Mouse (Mus musculus): ENCODE measurements around the gene Lactb.

The Lactb gene

DNA sequence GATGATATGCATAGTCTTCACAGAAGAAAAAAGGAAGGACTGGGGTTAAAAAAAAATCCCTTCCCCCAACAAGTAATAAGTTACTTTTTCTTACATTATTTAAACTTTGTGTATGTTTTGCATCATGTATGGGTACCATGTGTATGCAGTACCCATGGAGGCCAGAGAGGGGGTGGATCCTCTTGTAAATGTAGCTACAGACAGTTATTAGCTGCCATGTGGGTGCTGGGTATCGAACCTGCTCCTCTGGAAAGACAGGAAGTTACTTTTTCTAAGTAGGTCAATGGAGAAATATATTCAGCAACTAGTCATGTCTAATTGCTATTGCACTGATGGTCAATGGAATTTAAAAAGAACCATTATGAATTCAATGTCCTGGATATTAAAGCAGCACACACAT lies 3.2 kb upstream of the Lactb start:
- no peak for DNase-seq

DNA sequence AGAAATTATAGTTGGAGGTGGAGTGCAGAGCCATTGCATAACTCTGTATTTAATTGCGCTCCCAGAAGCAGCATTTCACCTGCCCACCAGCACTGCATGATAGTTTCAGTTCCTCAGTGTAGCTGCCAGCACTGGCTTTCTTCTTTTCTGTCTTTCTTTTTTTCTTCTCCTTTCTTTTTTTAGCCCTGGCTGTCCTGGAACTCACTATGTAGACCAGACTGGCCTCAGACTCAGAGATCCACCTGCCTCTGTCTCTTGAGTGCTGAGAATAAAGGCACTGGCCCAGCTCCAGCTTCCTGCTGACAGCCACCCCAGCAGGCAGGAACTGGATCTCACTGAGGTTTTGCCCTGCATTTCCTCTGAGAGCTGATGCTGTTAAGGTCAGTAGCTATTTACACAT lies 2.7 kb upstream of the Lactb start:
- DNase-seq, result no peak

DNA sequence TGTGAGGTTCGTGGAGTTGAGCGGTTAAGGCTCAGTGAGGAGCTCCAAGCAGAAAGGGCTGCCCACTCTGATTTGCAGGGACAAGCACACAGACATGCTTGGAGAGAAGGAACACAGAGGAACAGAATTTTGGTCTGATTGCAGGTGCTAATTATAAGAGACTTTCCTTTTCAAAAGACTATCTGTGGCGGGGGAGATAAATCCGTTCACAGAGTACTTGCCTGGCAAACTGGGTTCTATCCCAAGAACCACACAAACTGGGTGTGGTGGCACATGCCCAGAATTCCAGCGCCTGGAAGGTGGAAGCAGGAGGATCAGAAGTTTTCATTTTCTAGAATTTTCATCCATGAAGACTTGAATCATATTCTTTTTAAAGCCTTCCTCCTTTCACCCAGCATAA lies 1.8 kb upstream of the Lactb start:
- DNase-seq, result no peak

DNA sequence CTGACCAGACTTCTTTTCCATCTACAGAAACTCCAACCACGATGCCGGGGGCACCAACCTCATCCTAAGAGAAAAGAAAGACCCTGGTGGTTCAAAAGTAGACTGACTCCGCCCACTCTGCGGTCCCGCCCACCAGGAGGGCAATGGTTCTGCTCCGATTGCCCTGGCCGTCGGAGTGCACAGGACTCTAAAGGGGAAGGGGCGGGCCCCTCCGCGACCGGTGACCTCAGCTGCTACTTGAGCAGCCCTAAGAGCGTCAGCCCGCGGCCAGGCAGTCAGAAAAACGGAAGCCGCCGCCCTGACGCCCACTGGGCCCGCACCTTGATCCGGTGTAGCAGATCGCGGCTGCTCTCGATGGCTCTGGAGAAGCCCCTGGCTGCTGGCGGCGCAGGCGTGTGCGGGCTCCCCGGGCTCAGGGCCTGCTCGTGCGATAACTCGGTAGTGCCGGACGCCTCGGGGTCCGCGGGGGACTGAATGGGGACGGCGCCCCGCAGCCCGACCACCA lies 511 bp downstream of the Lactb start:
- DNase-seq, result peak; percentile 90 to 93

DNA sequence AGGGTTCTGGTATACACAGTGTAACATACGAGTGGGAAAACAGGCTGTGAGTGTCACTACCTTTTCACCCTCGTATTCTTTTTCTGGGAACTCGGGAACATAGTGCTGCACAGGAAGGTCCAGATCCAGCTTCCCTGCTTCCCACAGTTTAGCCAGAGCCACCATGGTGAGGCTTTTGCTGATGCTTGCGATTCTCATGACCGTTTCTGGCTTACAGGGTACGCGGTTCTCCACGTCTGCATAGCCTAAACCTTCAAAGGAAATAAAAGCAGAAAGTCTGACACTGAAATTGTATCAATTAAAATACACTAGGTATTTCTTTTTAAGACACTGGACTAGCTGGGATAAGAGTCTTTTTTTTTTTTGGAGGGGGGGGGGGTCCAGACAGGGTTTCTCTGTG lies 4.2 kb downstream of the Lactb start:
- no peak for DNase-seq

DNA sequence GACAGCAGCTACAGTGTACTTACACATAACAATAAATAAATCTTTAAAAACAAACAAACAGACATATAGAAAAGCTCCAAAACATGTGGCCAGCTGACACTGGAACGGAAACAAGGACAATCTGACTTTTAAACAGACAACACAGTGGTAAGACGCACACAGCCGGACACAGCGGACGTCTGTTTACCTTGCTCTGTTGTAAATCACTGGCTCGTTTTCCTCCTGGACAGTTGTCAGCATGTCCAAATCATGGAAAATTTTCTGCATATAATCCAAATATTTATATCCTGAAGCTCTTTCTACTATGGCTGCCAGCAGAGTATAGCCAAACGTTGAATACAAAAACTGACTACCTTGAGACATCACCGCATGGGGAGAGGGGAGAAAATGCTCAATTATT lies 7.8 kb downstream of the Lactb start:
- DNase-seq, result peak; percentile 26 to 54

DNA sequence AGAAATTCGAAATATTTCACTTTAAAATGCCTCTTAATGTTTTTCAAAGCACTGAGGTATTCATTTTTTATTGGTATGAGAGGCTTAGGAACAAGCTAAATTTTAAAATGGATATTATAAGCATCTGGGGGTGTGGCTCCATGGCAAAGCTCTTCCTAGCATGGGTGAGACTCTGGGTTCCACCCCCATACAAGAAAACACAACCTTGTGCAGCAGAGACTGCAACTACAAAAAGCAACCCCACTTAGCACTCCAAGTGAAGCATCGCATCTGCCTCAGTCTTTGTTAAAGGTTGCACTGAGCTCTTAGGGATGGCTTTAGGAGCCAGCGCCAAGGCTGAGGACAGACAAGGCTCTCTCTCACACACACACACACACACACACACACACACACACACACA lies 13.8 kb downstream of the Lactb start:
- no peak for DNase-seq

DNA sequence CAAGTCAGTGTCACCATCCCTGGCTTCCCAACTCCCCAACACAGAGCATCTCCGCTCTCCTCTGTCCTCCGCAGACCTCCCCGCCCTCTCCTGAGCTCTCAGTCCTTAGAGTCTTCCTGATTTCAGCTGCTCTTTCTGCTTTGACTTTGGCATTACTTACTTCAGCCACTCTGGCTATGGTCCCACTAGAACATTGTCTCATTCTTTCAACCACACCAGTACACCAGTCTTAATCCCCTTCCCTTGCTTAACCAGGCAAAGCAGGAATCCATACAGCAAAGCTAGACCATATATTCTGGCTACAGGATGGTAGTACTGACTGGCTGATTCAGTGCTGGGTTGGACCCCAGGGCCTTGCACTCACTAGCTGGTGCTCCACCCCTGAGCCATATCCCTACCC lies 17.8 kb downstream of the Lactb start:
- DNase-seq, result no peak

DNA sequence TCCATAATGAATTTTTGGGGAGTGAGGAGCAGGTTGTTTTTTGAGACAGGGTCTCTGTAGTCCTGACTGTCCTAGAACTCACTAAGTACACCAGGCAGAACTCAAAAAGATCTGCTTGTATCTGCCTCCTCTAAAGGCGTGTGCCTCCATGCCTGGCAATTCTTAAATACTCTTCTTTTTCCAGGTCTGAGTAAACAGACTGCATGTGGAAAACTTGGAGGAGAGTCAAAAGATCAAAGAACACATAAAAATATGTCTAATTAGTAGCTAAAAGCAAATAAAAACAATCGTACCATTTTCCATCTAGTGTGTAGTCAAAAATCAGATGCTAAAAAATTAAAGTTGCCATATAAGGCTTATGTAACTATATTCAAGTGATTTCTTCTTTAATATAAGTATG lies 22.4 kb downstream of the Lactb start:
- DNase-seq, result no peak

DNA sequence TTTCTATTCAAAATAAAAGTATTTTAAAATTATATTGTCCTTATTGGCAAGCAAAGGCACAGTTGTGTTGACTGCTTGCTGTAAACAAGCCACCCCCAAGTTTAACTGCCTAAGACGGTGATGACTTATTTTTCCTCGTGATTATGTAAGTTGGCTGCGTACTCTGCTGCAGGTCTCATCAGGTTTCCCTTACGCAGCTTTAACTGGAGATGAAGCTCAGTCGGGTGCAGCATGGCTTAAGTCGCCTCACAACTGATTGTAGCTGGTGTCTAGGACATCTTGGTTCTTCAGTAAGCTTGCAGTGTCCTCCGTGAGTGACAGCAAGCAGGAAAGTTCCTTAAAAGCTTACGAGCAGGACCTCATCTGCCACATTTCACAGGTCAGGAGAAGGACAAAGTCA lies 23.0 kb downstream of the Lactb start:
- DNase-seq, result no peak

DNA sequence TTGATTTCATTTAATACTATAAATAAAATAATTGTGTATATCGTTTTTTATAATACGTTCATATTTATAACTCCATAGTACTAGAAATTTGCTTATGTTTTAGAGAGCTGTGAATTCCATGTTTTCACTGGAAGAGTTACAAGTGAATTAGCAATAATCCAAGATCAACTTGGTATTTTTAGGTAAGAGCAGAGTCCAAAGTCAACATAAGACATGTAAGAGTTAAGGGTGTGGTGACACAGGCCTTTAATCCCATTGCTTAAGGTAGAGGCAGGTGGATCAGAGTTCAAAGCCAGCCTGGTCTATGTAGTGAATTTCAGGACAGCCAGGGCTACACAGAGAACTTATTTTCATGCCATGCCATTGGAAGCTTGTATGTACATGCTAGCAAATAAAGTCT lies 26.7 kb downstream of the Lactb start:
- no peak for DNase-seq

DNA sequence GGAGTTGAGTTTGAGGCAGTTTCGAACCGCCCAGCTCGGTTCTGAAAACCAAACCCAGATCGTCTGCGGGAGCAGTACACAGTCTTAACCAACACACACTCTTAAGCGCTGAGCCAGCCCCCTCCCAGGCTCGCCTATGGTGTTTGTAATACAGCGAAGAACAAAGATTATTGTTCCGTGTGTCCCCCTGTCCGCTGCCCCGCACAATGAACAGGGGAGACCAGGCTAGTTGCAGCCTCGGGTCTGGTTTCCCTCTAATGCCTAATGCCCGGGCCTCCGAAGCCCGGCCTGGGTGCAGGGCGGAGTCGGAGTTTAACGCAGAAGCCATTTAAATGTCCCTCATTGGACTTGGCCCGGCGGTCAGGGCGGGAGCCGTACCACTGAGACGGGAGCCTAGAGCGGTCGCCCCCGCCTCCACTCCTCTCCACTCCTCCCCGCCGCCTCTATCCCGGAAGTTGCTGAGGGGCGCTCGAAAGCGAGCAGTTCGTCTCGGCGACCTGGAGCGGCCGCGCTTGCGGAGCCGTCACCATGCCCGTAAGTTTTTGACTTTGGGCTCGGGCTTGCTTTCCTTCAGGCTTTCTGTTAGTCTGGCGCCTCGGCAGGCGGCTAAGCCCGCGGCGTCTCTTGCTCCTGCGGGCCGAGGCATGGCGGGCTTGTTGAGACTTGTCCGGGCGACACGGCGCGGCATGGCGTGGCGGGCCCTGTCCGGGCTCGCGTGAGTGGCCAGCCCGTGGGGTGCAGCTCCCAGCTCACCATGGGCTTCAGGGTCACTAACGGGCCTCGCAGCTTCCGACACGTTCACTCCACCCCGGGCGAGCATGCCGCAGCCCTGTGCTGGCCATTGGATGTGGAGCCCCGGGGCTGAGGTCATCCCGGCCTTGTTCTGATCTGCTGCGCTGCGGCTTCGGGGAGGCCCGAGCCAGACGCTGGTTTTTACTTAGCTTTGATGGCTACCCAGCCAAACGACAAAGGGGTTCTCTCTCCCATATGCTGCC lies 29.3 kb downstream of the Lactb start, which contains the start of gene Rps27l:
TSS of gene Rps27l (plus strand) at position 440 of the 995 bp plus-strand sequence.
- peak; percentile 96 to 97 for DNase-seq

DNA sequence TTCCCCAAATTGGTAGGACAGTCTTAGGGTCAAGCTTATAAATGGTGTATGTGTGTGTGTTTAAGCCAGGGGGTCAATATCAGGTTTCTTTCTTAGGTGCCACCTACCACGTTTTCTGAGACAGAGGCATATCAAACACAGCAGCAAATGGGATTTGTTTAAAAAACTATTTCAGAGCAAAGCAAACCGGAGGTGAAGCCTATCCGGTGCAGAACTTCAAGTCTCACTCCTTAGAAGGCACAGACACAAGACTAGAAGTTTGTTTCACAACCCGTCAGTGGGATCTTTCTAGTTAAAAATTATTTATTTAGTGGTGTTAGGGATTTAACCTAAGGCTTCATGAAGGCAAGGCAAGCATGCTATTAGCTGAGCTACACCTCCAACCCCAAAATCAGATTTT lies 30.1 kb downstream of the Lactb start:
- no peak for DNase-seq

DNA sequence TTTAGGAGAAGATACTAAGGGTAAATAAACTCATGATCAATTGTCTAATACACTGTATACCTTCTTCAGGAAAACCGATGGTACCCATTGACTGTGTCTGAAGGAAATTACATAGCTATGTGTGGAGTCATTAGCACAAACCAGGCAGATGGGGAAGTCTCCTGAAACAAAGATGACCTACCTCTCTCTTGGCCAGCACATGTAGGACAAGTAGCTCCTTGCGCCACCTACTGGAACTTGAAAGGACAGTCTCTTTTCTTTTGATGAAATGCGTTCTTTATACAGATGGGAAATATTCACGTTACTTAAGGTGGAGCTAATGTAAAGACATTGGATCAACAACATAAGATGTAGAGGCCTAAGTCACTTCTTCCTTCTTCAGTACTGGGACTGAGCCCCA lies 36.4 kb downstream of the Lactb start:
- peak in 1 of 2 experiments; percentile 49 for DNase-seq

DNA sequence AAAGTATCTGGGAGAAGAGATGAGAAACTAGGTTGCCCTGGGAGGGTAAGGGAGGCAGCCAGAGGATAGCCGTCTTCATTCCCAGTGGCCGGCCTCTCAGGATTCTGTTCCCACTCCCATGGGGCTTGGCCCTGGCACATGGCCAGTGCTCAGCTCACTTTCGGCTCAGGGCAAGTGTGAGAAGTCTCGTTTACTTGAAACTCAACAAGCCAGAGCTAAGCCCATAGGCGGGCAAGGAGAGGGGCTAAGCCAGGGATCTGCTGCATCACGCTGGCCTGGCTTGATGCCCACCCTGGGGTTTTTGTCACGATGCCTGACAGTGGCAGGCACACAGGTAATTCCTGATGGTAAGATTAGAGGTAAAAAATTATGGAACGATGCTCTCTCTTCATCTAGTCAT lies 37.8 kb downstream of the Lactb start:
- DNase-seq, result peak; percentile 40 to 70

DNA sequence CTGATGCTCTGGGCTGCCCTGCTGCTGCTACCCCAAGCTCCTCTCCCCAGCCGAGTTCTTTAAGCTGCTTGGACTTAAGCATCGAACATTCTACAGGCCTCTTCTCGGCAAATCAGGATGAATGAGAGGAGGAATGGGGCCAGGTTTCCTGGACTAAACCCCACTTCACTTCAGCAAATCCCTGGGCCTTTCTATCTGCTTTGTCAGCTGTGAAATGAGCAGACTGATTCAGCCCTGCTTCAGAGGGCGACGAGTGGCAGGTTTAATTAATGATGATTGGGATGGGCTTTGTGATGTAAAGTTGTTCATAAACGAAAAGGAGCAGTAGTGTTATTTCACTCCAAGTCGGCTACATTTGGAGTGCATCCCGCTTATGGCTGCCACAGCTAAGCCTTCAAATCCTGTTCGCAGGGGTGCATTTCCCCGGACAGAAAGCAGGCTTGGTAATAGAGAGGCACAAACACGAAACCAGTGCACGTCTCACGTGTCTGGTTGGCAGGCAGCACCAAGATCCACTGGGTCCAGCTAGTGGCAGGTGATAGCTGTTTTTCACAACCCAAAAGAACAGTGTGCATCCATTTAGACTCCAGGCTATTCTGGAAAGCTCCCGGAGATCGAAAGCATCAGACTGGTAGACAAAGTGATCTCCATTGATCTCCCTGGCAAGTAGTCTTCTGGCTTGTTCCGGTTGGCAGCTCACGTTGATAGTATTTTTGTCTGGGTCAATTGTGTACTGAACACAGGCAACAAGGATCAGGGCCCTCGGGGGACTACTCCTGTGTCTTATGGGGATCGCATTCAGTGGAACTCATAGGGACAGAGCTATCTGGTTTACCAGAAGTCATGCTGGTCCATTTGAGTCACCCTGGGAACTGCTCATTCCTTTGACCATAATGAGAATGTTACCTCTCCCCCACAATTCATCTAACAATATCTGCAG lies 41.1 kb downstream of the Lactb start:
- DNase-seq, result no peak

DNA sequence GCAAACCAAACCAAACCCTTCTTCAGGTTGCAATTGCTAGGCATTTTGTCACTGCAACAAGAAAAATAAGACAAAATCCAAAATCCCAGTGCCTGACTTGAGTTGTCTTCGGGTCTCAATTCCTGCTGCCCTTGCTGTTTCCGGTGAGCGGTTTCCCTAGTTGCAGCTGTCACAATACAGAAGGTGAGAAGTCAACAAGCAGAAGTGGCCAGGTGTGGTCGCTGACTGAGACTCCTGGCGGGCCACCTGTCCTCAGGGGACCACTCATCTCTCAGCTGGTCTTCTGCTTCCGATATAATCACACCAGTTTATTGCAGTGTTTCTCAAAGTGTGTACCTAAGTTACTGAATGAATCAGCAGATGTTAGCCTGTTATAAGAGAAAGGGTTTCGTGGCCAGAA lies 44.9 kb downstream of the Lactb start:
- no peak for DNase-seq

DNA sequence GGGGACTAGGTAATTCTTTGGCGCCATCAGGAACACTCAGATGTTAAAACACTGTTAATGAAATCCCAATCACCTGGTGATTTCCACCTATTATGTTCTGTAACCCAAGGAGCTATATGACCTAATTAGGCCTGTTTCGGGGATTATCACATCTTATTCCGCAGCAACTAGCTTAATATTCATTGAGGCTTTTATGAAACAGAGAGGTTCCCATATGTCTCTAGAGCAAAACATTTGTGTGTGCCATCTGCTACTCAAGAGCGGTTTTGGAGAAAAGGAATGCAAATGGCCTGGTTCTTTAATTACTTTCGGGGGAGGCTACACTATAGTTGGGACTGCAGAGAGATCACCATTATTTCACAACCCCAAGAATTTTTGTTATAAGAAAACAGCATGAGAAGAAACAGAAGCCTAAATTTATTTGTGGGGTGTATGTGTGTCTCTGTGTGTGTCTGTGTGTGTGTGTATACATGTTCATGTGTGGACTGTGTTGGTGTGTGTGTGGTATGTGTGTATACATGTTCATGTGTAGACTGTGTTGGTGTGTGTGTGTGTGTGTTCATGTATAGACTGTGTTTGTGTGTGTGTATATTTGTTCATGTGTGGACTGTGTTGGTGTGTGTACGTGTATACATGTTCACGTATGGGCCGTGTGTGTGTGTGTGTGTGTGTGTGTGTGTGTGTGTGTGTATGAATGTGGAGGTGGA lies 47.4 kb downstream of the Lactb start:
- no peak for DNase-seq

DNA sequence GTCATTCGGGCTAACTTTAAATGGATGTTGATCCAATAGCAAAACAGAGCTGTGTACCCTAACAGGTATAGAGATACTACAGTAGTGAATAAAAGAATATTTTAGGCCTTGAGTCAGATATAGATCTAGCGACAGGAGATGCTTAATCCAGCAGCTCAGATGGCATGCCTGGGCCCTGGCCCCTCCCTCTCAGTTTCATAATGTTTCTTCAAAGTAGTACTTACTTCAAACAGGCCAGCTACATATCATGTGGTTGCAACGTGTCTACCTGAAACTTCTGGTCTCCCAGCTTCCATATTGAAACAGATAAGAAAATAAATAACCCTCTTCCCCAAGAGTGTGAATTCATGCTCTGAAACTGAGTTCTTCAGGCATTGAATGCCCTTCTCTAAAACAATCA lies 49.4 kb downstream of the Lactb start:
- DNase-seq, result no peak

DNA sequence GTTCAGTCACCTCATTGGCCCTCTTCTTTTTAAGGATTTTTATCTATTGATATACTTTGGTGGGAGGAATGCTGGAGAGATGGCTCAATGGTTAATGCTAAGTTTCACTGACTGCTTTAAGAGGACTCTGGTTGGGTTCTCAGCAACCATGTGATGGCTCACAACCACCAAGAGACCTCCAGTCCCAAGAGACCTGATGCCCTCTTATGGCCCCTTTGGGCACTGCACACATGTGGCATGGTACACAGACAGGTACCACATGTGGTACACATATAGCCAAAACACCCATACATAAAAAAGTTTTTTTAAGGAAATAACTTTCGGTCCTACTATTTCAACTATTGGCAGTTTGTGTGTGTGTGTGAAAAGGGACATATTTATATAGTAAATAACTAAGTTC lies 53.2 kb downstream of the Lactb start:
- DNase-seq, result no peak

DNA sequence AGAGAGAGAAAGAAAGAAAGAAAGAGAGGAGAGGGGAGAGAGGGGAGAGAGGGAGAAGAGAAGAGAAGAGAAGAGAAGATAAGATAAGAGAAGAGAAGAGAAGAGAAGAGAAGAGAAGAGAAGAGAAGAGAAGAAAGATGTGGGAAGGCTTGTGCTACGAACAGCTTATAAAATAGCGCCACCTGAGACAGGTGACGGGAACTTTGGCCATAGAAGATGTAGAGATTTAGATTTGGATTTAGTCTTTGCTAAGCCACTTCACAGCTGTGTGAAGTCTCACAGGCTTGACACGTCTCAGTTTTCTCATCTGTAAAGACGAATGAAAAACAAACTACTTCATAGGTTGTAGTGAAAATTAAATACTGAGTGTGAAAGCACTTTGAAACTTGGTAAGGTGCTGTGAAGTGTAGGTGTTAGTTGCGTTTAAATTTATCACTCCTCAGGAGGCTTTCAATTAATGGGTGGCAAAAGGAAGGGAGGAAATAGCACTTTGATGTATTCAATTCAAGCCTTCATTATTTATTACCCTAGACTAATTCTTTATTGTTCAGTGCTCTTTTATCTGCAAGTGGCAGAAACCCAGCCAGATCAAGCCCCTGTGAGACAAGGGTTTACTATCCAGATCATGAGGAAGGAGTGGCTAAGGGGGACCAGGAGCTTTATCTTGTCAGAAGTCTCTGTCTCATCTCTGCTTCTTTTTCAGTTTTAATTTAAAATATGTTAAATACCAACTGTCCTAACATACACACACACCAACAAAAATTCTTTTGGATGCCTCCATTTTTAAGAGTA lies 54.6 kb downstream of the Lactb start:
- no peak for DNase-seq

DNA sequence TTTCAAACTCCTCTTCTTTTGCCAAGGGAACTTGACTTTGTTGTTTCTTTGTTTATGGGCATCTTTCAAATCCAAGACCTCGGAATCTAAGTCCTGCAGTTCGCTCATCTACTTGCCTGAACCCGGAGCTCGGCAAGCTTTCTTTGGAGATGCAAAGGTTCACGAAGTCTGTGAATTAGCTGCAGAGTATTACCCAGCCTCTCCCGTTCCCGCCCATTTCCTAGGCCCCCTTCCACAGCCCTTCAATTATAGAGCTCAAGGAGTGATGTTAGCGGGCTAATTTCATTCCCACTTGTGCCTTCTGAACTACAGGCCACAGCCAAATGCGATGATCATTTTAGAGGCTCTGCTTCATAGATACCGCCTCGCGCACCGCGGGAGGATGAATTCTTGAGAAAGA lies 55.3 kb downstream of the Lactb start:
- DNase-seq, result no peak

All from lung, postnatal 4 days (tissue).